Mouse (Mus musculus) liver, embryonic 11.5 days (tissue): Measurements from ENCODE around the gene Agk. TPM values are rescaled to one million over a fixed set of nuclear protein-coding genes. Genes with fewer than 3 reads are reported as not detected.

Experiments
- ATAC-seq: fragments of 200-750 bp; cut with Nextera tagmentation; replicated peaks from 2 replicates; pipeline ENCODE4 v1.8.0; 2017; ENCODE audit warnings: moderate number of reproducible peaks, mild to moderate bottlenecking, moderate TSS enrichment, moderate library complexity; ENCODE audit not compliant: low FRiP score
- DNase-seq: peaks from one replicate; pipeline ENCODE4 v3.0.0-alpha.2; 2017; ENCODE audit warnings: low spot score
- H3K27ac ChIP-seq: fragments of 300-500 bp; sonication (generic); 2 replicates; pipeline ENCODE4 v1.5.1; 2014; ENCODE audit warnings: mild to moderate bottlenecking, low read depth, low read length, control low read depth
- H3K27me3 ChIP-seq: fragments of 300-500 bp; sonication (generic); replicated peaks from 2 replicates; pipeline ENCODE4 v1.6.1; 2014; ENCODE audit warnings: low read length, mixed read lengths; ENCODE audit not compliant: control insufficient read depth, insufficient read depth
- H3K36me3 ChIP-seq: fragments of 300-500 bp; sonication (generic); 2 replicates; pipeline ENCODE4 v1.6.1; 2014; ENCODE audit warnings: mild to moderate bottlenecking, low read length, moderate library complexity, mixed read lengths; ENCODE audit not compliant: control insufficient read depth, insufficient read depth
- H3K4me1 ChIP-seq: fragments of 300-500 bp; sonication (generic); replicated peaks from 2 replicates; pipeline ENCODE4 v1.6.1; 2014; ENCODE audit warnings: low read length, mixed read lengths; ENCODE audit not compliant: control insufficient read depth, insufficient read depth
- H3K4me2 ChIP-seq: fragments of 300-500 bp; sonication (generic); 2 replicates; pipeline ENCODE4 v1.6.1; 2014; ENCODE audit warnings: mild to moderate bottlenecking, control low read depth, moderate library complexity
- H3K4me3 ChIP-seq: fragments of 300-500 bp; sonication (generic); 2 replicates; pipeline ENCODE4 v1.5.1; 2014; ENCODE audit warnings: low read depth, low read length, control low read depth
- H3K9ac ChIP-seq: fragments of 300-500 bp; sonication (generic); 2 replicates; pipeline ENCODE4 v1.6.1; 2014; ENCODE audit warnings: low read depth, low read length, control low read depth
- H3K9me3 ChIP-seq: fragments of 300-500 bp; sonication (generic); 2 replicates; pipeline ENCODE4 v1.6.1; 2016; ENCODE audit warnings: low read length, inconsistent platforms, mixed read lengths; ENCODE audit not compliant: control insufficient read depth
- WGBS: fragments of 180-500 bp; shearing (Covaris S2); extraction: QIAGEN DNeasy Blood & Tissue Kit; methylation state at CpG from one replicate; pipeline ENCODE4 v1.1.7; 2014; 5-methylcytosine and 5-hydroxymethylcytosine counted together
- polyA plus RNA-seq: library from polyadenylated mRNA; unstranded; fragments of >200 nt; fragmentation: Nextera tagmentation; extraction: Ambion mirVana; gene quantifications from 2 replicates; pipeline ENCODE4 v1.2.1, GENCODE M21; 2014

The Agk gene
- polyA plus RNA-seq, 1 experiment from 2014 or later = 35.8 TPM

DNA sequence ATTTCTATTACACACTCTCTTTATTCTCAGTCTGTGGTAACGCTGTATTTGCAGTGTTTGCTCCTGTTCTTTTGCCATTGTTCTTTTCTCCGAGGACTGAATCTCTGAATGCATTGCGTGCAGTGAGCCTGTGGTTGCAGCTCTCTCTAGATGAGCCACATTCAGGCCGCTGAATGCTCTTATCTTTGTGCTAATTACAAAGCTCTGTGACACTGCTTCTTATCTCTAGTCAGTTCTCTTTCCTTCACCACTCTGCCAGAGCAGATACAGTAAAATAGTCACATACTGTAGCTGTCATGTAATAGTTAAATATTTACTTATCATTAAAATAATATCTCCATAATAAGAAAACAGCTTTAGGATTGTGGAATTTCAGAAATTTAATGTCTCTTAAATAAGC, 63.7 kb downstream of the Agk start:
- Histone ChIP-seq H3K27me3 (no peaks in the 10 kb centered on the region), H3K9ac (no peak overlapping the region), H3K4me2 (peak overlapping the region; percentile 13), H3K4me1 (peaks cover 3% of the 10 kb centered on the region; the same call in 1 of the 2 replicates), H3K36me3 (no peaks in the 10 kb centered on the region; the same call in 1 of the 2 replicates), H3K27ac (no peak overlapping the region), H3K4me3 (no peak overlapping the region), H3K9me3 (no peaks in the 10 kb centered on the region)
- peak; percentile 88 for ATAC-seq
- no peak for DNase-seq
- 29% methylated on average over 4 of the region's 4 CpGs for WGBS

DNA sequence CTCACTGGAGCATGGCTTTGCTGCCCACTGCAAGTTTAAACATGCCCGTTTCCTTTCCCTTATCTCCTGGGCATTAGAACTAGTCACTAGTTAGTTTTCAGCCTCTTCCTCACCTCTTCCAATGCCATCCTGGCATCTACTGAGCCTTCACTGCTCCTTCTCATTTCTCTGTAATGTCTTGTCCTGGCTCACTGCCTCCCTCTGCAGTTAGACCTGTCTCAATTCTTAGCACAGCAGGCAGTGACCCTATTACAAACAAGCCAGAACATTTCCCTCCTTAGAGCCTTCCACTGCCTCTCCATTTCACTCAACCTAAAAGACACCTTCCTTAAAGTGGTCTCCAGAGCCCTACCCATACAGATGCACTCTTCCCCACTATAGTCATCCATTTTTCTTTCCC, 66.0 kb downstream of the Agk start:
- Histone ChIP-seq H3K36me3 (no peaks in the 10 kb centered on the region; the same call in 1 of the 2 replicates), H3K27me3 (no peaks in the 10 kb centered on the region)

DNA sequence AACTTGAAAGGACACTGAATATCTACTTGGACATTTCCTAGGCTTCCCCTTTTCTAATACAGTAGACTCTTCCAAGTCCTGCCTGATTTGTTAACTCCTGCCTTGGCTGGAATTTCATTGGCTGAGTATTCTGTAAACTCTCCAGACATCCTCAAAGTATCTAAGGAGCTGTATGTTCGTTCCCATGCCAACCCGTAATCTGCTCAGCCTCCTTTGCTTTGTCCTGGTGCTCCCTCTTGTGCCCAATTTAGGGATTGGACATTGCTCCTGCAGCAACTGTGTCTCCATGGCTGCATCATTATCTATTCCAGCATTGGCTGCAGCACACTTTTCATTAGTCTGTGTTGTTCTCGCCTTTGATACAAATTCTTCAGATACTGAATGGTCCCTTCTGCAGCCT, 68.2 kb downstream of the Agk start:
- no peak overlapping the region for H3K4me2 ChIP-seq
- 50% methylated on average over 3 of the region's 3 CpGs for WGBS
- H3K4me1 ChIP-seq = peaks cover 3% of the 10 kb centered on the region; the same call in 1 of the 2 replicates
- ATAC-seq (peak; percentile 44; the same call in 1 of the 2 replicates), DNase-seq (peak; percentile 40)
- peaks cover 4% of the 10 kb centered on the region; the same call in 1 of the 2 replicates for H3K36me3 ChIP-seq
- H3K27ac ChIP-seq = no peak overlapping the region
- no peak overlapping the region for H3K4me3 ChIP-seq
- no peaks in the 10 kb centered on the region for H3K27me3 ChIP-seq
- no peaks in the 10 kb centered on the region for H3K9me3 ChIP-seq
- no peak overlapping the region for H3K9ac ChIP-seq

More for the DNA sequence above, 66.0 kb downstream of the Agk start:
- DNase-seq = no peak
- 79% methylated on average over 1 of the region's 1 CpGs for WGBS
- no peak for ATAC-seq
- Histone ChIP-seq H3K4me1 (peaks cover 3% of the 10 kb centered on the region; the same call in 1 of the 2 replicates), H3K4me2 (no peak overlapping the region), H3K27ac (no peak overlapping the region), H3K9me3 (no peaks in the 10 kb centered on the region), H3K4me3 (no peak overlapping the region), H3K9ac (no peak overlapping the region)

DNA sequence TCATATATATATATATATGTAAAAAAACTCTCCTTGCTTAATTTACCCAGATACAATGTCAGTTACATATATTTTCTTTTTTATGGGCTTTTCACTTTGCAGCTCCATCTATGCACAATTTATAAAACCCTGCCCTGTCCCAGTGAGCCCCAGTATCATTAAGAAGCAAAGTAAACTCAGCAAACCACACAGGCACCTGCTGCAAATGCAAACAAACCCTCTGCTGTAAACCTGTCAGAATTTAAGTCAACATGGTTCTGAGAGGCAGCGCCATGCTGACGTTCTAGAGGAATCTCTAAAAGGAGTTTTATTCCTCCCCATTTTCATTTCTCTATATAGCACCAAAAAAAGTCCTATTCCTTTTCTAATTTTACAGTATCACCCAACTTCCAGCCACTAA, 77.1 kb downstream of the Agk start:
- H3K9me3 ChIP-seq = no peaks in the 10 kb centered on the region
- H3K27me3 ChIP-seq = no peaks in the 10 kb centered on the region
- no peak overlapping the region for H3K27ac ChIP-seq
- H3K4me1 ChIP-seq = no peaks in the 10 kb centered on the region
- no peak overlapping the region for H3K4me2 ChIP-seq
- no peak overlapping the region for H3K4me3 ChIP-seq
- peaks cover 8% of the 10 kb centered on the region; the same call in 1 of the 2 replicates for H3K36me3 ChIP-seq
- DNase-seq (no peak), ATAC-seq (no peak)
- WGBS = 81% methylated on average over 2 of the region's 2 CpGs
- H3K9ac ChIP-seq = no peak overlapping the region

DNA sequence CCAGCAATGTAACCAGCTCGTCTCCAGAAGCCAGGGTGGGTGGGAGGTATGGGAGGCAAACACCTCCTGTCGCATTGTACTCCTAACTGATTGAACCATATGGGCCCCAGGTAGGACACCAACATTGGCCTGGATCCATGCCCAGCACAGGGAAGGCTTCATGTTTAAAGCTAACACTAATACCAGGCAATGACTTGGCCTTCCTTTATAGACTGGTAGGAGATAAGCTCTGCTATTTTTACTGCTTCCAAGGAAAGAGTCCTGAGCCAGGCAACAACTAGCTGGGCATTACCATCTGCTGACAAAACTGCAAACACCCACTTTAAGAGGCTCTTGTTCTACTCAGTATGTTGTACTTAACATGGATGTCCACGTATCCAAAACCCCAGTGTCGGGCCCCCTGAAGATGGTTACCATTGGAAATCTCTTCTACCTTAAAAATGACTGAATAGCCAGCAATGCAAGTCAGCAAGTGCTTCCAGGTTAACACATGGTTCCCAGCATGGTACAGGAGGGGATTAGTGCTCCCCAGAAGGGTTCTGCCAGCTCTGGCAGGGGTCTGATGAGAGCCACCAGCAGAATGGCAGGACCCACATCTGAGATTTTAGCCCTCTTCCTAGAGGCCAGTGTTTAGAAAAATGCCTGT, 78.8 kb downstream of the Agk start:
- Histone ChIP-seq H3K36me3 (peaks cover 3% of the 10 kb centered on the region; the same call in 1 of the 2 replicates), H3K9ac (no peak overlapping the region), H3K4me3 (no peak overlapping the region), H3K27ac (no peak overlapping the region), H3K4me1 (no peaks in the 10 kb centered on the region), H3K27me3 (no peaks in the 10 kb centered on the region), H3K4me2 (no peak overlapping the region), H3K9me3 (no peaks in the 10 kb centered on the region)
- DNase-seq (no peak), ATAC-seq (no peak)
- 91% methylated on average over 4 of the region's 4 CpGs for WGBS

DNA sequence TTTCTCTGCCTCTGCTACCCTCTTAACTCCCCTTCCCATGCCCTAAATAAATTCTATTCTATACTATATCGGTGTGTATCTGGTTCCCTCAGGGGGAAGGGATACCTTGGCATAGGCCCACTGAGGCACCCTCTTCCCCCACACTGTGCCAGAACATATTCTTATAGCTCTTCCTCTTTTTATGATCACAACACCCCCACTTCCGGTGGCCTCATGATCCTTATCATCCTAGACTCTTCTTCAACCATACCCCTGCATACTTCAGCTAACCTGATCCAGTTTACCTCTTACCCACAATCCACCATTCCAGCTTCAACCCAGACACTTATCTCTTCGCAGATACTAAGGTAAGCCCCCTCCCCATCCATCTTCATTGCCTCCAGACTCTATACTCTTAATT, 86.1 kb downstream of the Agk start:
- ATAC-seq = no peak
- Histone ChIP-seq H3K9ac (no peak overlapping the region), H3K4me1 (no peaks in the 10 kb centered on the region), H3K9me3 (no peaks in the 10 kb centered on the region), H3K4me2 (no peak overlapping the region), H3K36me3 (no peaks in the 10 kb centered on the region), H3K27me3 (no peaks in the 10 kb centered on the region), H3K27ac (no peak overlapping the region), H3K4me3 (no peak overlapping the region)
- WGBS = 79% methylated on average over 3 of the region's 3 CpGs
- no peak for DNase-seq

DNA sequence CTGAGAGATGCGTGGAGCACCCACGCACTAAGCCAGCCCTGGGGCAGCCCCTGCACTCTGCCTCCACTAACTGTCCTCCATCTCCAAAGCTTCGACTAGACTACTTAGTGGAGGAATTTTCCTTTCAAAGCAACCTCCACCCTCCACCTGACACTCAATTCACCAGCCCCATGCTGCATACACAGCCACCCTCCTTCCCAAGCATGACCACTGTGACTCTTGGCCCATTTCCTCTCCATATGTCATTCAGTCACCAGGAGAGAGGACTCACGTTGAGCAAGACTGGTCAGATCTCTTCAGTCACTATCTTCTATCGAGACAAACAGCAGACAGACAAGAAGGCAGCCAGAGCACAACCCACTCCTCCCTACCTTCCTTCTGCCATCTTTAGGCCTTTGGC, 88.1 kb downstream of the Agk start:
- no peaks in the 10 kb centered on the region for H3K27me3 ChIP-seq
- WGBS = 73% methylated on average over 5 of the region's 5 CpGs
- no peak for ATAC-seq
- no peaks in the 10 kb centered on the region for H3K4me1 ChIP-seq
- no peak overlapping the region for H3K9ac ChIP-seq
- H3K36me3 ChIP-seq = no peaks in the 10 kb centered on the region
- H3K4me3 ChIP-seq = no peak overlapping the region
- H3K4me2 ChIP-seq = no peak overlapping the region
- H3K9me3 ChIP-seq = no peaks in the 10 kb centered on the region
- H3K27ac ChIP-seq = no peak overlapping the region
- DNase-seq = no peak

DNA sequence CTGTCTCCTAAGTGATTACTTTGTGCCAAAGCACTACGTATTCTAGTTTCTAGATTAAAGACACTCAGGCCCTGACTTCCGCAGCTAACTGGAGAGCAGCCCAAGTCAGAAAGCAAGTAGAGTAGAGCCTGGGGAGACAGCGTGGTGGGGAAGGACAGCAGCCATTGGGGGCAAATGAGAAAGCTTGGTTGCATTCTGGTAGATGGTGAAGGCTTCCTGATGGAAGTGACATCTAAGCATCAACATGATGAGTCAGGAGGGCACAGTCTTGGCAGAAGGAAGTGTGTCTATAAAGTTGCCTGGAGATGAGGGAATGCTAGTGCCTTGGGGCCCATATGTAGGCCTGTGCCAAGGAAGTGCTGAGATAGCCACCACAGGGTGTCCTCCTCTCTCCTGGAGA, 88.6 kb downstream of the Agk start:
- H3K27ac ChIP-seq = no peak overlapping the region
- no peaks in the 10 kb centered on the region for H3K4me1 ChIP-seq
- H3K9ac ChIP-seq = no peak overlapping the region
- no peaks in the 10 kb centered on the region for H3K27me3 ChIP-seq
- no peaks in the 10 kb centered on the region for H3K9me3 ChIP-seq
- WGBS = 92% methylated on average over 3 of the region's 3 CpGs
- no peak for ATAC-seq
- no peaks in the 10 kb centered on the region for H3K36me3 ChIP-seq
- no peak overlapping the region for H3K4me3 ChIP-seq
- DNase-seq = no peak
- no peak overlapping the region for H3K4me2 ChIP-seq

DNA sequence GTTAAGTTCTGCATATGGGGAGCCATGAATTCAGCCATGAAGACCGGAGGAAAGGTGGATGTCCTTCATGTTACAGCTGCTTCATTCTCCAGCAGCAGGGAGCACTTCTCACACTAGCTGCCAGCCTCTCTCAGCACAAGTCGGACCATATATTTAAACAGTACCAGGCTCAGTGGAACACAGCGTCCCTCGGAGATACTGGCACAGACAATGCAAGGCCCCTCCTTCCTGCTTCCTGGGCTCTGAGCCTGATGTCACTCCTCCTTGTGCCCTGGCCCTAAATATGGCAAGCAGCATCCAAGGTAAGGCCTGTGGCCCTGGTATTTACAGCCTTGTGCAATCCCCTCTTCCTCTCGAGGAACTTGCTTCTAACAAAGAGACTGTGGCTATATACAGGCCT, 90.8 kb downstream of the Agk start:
- Histone ChIP-seq H3K4me2 (no peak overlapping the region), H3K9ac (no peak overlapping the region), H3K27me3 (no peaks in the 10 kb centered on the region), H3K4me1 (no peaks in the 10 kb centered on the region), H3K36me3 (no peaks in the 10 kb centered on the region), H3K9me3 (no peaks in the 10 kb centered on the region), H3K4me3 (no peak overlapping the region), H3K27ac (no peak overlapping the region)
- DNase-seq (no peak), ATAC-seq (no peak)
- WGBS = 72% methylated on average over 5 of the region's 5 CpGs
